Mouse (Mus musculus) cortical plate, adult 2 months (tissue): ENCODE measurements at regions not wholly inside any gene's neighbourhood (a gene's known extent, or its start where the extent isn't known, plus 50 kb on each side); places are given as distances from the start of the nearest gene placed in this dataset.

Experiments used
- H3K27ac ChIP-seq: fragments of 200-500 bp; 2 replicates; pipeline ENCODE4 v1.5.1; 2012; ENCODE audit warnings: low read length, control low read depth, inconsistent platforms; ENCODE audit not compliant: insufficient read depth
- H3K4me1 ChIP-seq: fragments of 200-500 bp; 2 replicates; pipeline ENCODE4 v1.6.1; 2011; ENCODE audit warnings: low read length; ENCODE audit not compliant: control insufficient read depth, insufficient read depth
- H3K4me3 ChIP-seq: fragments of 200-500 bp; 2 replicates; pipeline ENCODE4 v1.5.1; 2011; ENCODE audit warnings: mild to moderate bottlenecking, low read length, control low read depth; ENCODE audit not compliant: insufficient read depth
- CTCF ChIP-seq: fragments of 200-500 bp; IDR thresholded peaks from 2 replicates; pipeline ENCODE4 v1.5.1; 2011; ENCODE audit warnings: mild to moderate bottlenecking, control low read depth, low read length; ENCODE audit not compliant: insufficient read depth; ENCODE audit errors: extremely low read depth
- POLR2A ChIP-seq: fragments of 200-500 bp; IDR thresholded peaks from 2 replicates; pipeline ENCODE4 v1.6.1; 2011; ENCODE audit warnings: mild to moderate bottlenecking, low read length, control low read depth; ENCODE audit not compliant: insufficient read depth; ENCODE audit errors: extremely low read depth

DNA sequence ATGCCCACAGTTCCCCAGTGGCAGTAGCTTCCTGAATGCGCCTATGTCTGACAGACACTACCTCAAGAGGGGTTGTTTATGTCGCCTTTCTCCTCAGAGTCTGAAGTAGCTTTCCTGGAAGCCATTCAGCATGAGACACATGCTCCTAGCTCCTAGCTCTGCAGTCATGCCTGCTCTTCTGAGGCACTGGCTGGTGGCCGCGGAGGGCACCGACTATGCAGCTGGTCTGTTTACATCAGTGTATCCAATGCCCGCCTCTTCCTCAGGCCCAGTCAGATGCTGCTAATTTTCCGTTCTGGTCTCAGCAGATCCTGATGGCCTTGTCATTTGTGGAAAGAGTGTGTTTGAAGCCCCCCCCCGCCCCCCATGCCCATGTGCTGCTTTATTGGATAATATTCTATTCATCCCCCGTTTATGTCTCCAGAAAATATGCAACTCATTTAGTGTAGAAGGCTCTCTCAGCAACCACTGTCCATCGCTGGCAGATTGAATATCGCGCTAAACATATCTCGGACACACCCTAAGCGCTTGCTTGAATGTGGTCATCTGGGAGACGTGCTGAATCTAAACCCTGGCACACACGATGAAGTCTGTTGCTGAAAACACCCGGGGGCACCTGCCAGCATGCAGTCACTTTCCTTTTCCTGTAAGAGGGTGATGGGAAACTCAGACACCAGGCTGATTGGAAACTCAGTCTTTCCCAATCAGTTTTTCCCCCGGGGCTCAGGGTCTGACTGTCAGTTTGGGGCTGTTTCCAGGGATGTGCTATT, 73.9 kb downstream of the Ackr3 start:
- H3K27ac ChIP-seq: no peak overlapping the region
- no peak for TF ChIP-seq CTCF
- H3K4me1 ChIP-seq: no peaks in the 10 kb centered on the region
- no peak overlapping the region for H3K4me3 ChIP-seq

DNA sequence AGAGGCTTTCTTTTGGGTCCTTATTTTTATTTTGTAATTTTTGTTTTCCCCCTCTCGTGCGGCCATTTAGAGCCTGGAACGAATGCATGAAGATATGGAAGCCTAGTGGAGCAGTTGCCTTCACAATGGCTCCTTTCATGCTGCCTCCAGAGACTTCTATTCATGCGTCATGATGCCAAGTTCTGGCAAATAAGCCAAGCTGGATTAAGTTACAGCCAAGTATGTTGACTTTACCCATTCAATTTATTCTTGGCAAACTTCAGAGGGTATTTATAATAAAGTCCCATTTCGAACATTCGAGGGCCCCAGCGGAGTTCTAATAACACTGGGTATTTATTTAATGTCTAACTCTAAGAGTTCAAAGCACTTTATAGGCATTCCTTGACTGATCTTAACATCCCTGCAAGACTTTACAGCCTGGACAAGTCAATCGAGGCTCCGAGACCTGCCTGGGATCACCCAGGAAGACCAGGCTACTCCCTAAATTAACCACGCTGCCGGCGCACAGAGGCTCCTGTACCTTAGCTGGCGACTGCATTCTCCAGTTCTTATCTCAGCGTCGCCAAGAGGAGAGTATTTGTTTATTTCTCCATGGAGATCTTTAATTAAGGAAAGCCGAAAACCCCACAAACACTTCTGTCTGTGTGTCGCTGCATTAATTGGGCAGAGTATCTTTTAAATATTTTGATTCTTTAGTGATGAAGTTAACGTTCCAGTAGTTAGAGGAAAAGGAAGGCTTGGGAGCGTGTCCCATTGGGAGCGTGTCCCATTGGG, 75.5 kb downstream of the Ackr3 start:
- Histone ChIP-seq H3K4me3 (no peak overlapping the region), H3K4me1 (peaks cover 4% of the 10 kb centered on the region), H3K27ac (no peak overlapping the region)
- no peak for TF ChIP-seq CTCF

DNA sequence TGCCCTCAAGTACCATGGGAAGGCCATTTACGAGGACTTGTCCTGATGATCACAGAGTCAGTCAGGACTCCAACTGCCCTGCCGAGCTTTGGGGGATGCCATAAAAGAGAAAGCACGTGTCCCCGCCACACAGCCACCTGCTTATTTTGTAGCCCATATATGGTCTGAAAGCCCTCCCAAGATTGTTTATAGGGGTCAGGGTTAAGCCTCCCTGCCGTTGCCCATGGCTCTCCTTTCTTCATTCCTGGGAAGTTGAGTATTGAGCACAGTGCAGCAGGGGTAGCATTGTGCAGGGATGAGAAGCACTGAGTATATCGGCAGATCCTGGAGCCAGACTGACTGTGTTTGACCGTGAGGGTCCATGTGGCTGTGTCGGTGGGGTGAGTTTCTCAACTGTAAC, 76.4 kb downstream of the Ackr3 start:
- H3K27ac ChIP-seq: no peak overlapping the region
- H3K4me1 ChIP-seq: peaks cover 5% of the 10 kb centered on the region
- TF ChIP-seq POLR2A: no peak
- TF ChIP-seq CTCF: no peak
- H3K4me3 ChIP-seq: no peak overlapping the region

DNA sequence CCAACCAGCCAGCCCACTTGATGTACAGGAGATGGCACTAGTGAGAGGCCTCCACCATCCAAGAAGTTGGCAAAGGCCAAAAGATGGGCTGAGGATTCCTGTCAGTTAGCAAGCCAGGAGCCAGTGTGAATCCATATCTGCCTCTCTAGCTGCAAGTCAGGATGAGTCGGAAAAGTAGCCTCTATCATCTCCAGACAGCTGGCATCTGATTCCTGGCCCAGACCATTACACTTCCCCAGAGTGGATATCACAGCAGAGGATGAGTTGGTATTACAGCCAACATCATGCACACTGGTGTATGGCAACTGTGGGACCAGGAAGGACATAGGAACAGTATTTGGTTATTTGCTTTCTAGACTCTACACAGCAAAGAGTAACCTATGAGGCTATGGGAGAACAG, 77.5 kb downstream of the Ackr3 start:
- Histone ChIP-seq H3K4me1 (peaks cover 5% of the 10 kb centered on the region), H3K27ac (no peak overlapping the region), H3K4me3 (no peak overlapping the region)
- TF ChIP-seq POLR2A: no peak
- TF ChIP-seq CTCF: no peak

DNA sequence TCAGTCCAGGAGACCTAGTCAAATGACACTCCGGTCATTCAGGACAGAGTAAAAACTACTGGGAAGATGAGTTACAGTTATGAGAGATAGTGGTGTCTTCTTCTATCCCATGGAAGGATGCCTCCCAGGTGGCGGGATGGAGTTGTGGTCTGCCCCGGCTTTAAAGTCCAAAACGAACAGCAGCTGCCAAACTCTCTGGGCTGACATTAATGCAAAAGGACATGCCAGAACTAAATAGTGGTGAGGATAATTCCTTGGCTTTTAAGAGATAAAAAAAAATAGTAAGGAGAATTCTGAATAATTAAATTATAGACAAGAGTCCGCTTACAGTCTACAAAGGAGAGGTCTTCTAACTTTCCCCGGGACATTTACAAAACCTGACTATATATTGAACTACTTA, 78.2 kb downstream of the Ackr3 start:
- TF ChIP-seq POLR2A: no peak
- no peak for TF ChIP-seq CTCF
- Histone ChIP-seq H3K27ac (no peak overlapping the region), H3K4me1 (peaks cover 5% of the 10 kb centered on the region), H3K4me3 (no peak overlapping the region)

DNA sequence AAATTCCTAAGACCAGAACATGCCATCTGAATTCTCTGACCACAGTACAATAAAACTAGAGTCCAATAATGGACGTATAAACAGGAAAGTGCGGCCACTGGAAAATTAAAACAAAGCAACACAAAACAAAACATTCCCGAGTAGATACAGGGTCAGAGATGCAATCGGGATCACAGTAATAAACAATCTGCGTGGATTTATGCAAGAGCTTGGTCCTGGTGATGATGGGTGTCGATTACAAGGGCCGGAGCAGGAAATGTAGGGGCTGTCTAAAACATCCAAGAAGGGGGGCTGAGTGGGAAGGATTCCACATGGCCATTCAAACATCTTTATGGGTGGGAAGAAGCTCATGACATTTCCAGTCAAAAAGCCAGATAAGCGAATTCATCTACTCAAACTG, 78.6 kb downstream of the Ackr3 start:
- no peak overlapping the region for H3K4me3 ChIP-seq
- peaks cover 5% of the 10 kb centered on the region for H3K4me1 ChIP-seq
- TF ChIP-seq POLR2A (no peak), CTCF (no peak)
- H3K27ac ChIP-seq: no peak overlapping the region

DNA sequence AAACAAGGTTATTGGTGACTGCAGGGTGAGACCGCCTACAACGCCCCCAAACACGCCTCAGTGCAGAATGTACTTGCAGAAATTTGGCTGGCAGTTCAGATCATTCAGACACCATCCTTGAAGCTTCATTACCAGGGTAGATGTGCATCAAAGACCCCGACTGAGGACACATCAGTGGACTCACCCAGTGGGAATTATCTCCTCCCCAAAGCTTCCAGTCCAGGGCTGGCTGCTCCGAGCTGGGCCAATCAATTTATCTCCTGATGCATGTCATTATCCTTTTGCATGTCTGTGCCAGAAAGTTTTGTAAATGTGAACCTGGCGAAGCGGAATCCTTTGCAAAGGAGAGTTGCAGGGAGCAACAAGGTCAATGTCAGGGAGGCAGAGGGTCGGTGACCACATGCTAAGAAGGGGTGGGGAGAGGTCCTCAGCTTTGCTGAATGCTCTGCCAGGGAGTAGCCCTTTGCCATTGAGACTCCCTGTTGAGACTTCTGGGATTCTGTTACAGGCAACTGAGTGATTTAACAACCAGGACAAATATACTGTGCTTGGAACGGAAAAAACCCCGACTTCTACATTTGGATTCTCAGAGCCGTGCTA, 79.5 kb downstream of the Ackr3 start:
- Histone ChIP-seq H3K4me3 (no peak overlapping the region), H3K4me1 (peaks cover 5% of the 10 kb centered on the region), H3K27ac (peak overlapping the region; percentile 14; the same call in 1 of the 2 replicates)
- TF ChIP-seq POLR2A (no peak), CTCF (no peak)

DNA sequence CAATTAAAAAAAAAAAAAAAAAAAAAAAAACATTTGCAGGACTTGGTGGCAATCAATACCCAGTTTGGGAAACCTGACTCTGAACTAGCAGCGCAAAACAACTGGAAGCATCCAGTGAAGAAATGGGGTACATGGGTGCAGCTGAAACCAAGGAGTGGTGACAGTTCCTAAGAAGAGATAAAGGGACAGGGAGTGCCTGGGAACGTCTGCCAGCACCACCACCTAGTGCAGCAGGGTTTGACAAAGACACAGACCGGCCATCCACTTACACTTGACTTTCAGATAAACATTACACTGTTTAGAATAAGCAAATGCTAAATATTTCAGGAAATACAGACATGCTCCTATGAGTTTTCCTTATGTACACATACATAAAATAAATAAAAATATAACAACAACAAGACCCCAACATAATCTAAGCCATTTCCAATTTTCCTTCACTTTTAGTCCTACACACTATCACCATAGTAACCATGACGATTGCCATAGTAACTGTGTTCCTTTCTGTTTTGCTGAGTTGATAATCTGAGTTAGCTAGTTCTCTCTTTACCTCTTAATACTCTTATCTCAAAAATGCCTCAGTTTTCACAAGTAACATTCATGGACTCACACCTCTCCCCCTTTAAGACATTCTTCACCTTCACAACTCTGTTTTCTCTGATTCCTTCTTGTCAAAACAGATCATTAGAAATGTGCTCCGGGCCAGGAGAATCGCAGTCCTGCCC, 80.3 kb downstream of the Ackr3 start:
- Histone ChIP-seq H3K4me3 (no peak overlapping the region), H3K27ac (peak overlapping the region; percentile 42; the same call in 1 of the 2 replicates), H3K4me1 (peaks cover 5% of the 10 kb centered on the region)
- TF ChIP-seq CTCF (no peak), POLR2A (no peak)

DNA sequence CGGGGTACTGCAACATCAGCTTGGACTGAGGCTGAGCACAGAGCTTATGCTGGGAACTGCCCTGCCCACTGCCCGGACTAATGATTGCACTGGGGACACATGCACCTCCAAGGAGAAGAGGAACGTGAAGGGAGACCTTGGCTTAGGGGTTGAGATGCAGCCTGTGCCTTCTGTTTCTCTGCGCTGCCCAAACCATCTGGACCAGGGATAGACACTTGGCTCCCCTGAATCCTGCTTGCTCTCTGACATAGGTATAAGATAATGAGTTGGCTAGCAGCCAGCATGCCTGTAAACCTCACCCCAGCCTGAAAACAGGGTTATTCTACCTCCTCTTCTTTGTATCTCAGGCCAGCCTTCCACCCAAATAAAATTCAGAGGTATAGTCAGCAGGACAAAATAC, 81.5 kb downstream of the Ackr3 start:
- Histone ChIP-seq H3K27ac (no peak overlapping the region), H3K4me1 (peaks cover 9% of the 10 kb centered on the region), H3K4me3 (no peak overlapping the region)
- TF ChIP-seq CTCF (no peak), POLR2A (no peak)

DNA sequence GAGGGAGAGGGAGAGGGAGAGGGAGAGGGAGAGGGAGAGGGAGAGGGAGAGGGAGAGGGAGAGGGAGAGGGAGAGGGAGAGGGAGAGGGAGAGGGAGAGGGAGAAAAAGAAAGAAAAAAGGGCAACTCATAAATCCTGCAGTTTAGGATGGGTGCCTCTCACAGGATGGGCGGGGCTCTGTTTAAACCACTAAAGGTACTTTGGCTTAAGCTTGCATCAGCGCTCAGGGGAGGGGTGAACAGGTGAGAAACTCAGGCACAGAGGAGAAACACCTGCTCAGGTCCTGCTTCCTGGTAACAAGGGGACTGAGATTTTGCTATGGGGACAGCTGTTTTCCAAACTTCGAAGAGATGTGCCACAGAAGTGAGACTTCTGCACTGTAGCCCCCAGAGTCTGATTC, 83.5 kb downstream of the Ackr3 start:
- peaks cover 10% of the 10 kb centered on the region for H3K4me1 ChIP-seq
- no peak overlapping the region for H3K4me3 ChIP-seq
- TF ChIP-seq CTCF (no peak), POLR2A (no peak)
- no peak overlapping the region for H3K27ac ChIP-seq
